Mouse (Mus musculus) embryo, embryonic 11 days (tissue): ENCODE measurements around the gene Ankrd23.

ENCODE experiments used
- DNase-seq: peaks from one replicate; pipeline ENCODE4 v3.0.0-alpha.2; 2015

Gene Ankrd23

GRCm38 (mm10) chr1:36562388-36562787, 25.7 kb upstream of the Ankrd23 start:
- DNase-seq = no peak

- DNase-seq = no peak
Observed at GRCm38 (mm10) chr1:36560903-36561302, 24.2 kb upstream of the Ankrd23 start.

GRCm38 (mm10) chr1:36559888-36560287, 23.2 kb upstream of the Ankrd23 start:
- no peak for DNase-seq

- peak; percentile 37 for DNase-seq
Observed at GRCm38 (mm10) chr1:36559256-36559655, 22.6 kb upstream of the Ankrd23 start.

GRCm38 (mm10) chr1:36558031-36558993, 21.6 kb upstream of the Ankrd23 start, which contains the start of gene Sema4c:
Gene Sema4c, minus strand, starts transcription at chr1:36558349.
- peak; percentile 93 for DNase-seq

- peak; percentile 89 for DNase-seq
Observed at GRCm38 (mm10) chr1:36557457-36558011, 20.9 kb upstream of the Ankrd23 start.

- DNase-seq = peak; percentile 98
Observed at GRCm38 (mm10) chr1:36556553-36557456, 20.1 kb upstream of the Ankrd23 start.

GRCm38 (mm10) chr1:36555798-36556395, 19.2 kb upstream of the Ankrd23 start:
- peak; percentile 34 for DNase-seq

- DNase-seq = no peak
Observed at GRCm38 (mm10) chr1:36554633-36555399, 18.1 kb upstream of the Ankrd23 start.

GRCm38 (mm10) chr1:36552506-36552905, 15.8 kb upstream of the Ankrd23 start:
- DNase-seq = no peak

GRCm38 (mm10) chr1:36551904-36552303, 15.2 kb upstream of the Ankrd23 start:
- DNase-seq = no peak

- no peak for DNase-seq
Observed at GRCm38 (mm10) chr1:36550075-36550863, 13.6 kb upstream of the Ankrd23 start.

GRCm38 (mm10) chr1:36549491-36549890, 12.8 kb upstream of the Ankrd23 start:
- DNase-seq = no peak

GRCm38 (mm10) chr1:36548771-36549170, 12.1 kb upstream of the Ankrd23 start:
- DNase-seq = no peak

GRCm38 (mm10) chr1:36547981-36548598, 11.4 kb upstream of the Ankrd23 start:
- peak; percentile 18 for DNase-seq

GRCm38 (mm10) chr1:36546888-36547471, 10.3 kb upstream of the Ankrd23 start, which contains the start of gene Ankrd39:
Gene Ankrd39, minus strand, starts transcription at chr1:36547445.
- DNase-seq = peak; percentile 98

- DNase-seq = no peak
Observed at GRCm38 (mm10) chr1:36545845-36546600, 9.3 kb upstream of the Ankrd23 start.

GRCm38 (mm10) chr1:36545382-36545781, 8.7 kb upstream of the Ankrd23 start:
- no peak for DNase-seq

- DNase-seq = no peak
Observed at GRCm38 (mm10) chr1:36542925-36543324, 6.2 kb upstream of the Ankrd23 start.
